Mouse (Mus musculus) monocyte, adult 2 months (primary cell): ENCODE measurements around the gene Gstm2.
A peak's percentile ranks its signal among the peaks of the same experiment; 100 is the strongest.

Experiments used
- DNase-seq, 2 experiments: peaks; one replicate each; pipeline ENCODE4 v3.0.0; 2022; ENCODE audit warnings: low spot score in 2 of 2, low read depth in 1 of 2

Gstm2 gene

DNA sequence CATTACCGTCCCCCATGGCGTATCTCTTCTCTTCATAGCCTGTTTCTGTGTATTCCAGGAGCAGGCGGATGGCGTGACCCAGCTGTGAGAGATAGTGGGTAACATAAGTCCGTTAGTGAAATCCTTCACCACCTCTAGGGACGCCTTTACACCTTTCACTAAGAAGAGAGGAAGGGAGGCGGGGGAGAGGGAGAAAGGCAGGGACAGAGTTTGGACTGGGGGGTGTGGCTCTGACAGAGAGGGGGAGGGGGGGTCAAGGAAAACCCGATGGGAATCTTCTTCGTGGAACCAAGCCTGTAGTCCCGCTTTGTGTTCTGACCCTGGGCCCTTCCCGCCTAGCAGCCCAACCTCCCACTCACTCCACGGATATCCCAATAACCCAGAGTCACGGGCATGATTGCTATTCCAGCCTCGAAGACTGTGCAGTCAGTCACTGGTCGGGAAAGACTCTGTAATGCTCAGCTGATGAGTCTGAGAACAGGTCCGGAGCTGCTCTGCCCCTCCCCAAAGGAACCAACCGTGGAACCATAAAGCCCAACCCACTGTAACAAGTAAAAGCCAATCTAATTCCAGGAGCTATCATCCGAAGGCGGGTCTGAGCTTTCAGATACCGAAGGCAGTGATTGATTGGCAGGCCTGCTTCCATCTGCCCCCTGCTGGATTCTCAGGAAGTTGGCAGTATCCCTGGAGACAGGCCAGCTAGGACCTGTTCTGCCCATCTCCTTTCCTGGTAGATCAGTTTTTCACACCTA, 42.8 kb downstream of the Gstm2 start, which contains the start of gene Gstm6:
Gene Gstm6, minus strand, starts transcription at position 511 of the 752 bp plus-strand sequence.
- no peak for DNase-seq

DNA sequence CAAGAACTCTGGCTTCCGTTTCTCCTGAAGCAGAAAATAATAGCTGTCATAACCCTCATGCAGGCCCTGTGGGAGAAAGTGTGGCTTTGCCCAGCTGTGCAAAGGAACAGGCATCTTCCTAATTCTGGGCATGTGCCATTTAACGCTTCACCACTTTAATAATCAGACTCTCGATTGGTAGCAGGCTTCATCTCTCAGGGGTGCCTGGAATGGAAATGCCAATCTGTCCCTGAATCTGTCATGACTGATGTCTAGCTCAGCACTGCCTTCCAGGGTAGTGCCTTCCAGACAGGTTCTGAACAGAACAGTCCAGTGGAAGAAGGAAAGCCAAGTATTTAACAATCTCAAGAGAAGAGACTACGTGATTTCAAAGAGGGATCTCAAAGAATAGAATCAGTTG, 45.0 kb downstream of the Gstm2 start:
- DNase-seq = no peak

DNA sequence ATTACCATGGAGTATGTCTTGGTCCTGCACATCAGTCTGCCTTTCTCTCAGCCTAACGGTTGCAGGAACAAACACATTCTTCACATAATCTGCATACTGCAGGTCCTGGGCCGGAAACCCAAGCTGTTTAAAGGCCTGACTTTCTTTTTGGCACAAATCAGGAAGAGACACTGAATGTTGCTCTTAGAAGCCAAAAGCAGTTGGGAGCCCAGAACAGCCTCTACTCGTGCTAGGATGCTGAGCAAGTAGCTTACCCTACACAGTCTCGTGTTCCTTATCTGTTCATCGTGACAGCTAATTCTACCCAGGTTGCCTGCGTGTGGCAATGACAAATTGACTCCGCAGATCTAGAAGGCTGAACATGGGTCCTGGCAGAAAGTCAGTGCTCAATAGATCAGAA, 45.7 kb downstream of the Gstm2 start:
- DNase-seq = no peak

DNA sequence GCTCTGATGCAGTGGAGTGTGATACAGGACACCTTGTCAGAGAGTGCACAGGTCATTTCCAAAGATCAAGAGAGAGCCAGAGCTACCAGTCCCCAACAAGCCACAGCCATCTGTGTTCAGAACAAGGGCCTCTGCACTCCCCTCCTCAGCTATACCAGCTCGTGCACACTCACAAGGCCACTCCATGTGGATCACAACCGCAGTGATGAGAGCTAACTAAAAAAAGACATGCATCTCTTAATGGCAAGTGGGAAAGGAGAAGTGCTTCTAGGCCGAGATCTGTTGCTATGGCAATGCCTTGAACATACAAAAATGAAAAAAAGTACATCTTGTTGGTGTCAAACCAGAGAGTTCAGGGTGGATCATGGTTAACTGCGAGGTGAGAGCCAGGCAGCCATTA, 46.4 kb downstream of the Gstm2 start:
- DNase-seq = no peak

DNA sequence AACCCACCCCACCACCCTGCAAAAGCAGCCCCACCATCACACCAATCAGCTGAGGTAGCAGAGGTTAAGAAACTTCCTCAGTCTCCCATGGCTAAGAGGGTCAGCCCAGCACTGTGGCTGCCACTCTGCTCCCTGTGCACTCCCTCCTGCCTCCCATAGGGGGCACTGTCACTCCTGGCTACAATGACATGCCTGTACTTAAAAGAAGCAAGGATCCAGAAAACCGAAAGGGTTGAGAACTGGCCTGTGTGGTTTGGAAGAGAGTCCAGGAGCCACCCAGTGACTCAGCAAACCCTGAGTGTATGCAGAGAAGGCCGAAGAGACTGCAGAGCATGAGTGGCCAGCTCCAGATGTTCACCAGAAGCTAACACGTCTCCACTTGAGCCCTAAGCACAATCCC, 46.9 kb downstream of the Gstm2 start:
- peak; percentile 56 to 65 for DNase-seq

DNA sequence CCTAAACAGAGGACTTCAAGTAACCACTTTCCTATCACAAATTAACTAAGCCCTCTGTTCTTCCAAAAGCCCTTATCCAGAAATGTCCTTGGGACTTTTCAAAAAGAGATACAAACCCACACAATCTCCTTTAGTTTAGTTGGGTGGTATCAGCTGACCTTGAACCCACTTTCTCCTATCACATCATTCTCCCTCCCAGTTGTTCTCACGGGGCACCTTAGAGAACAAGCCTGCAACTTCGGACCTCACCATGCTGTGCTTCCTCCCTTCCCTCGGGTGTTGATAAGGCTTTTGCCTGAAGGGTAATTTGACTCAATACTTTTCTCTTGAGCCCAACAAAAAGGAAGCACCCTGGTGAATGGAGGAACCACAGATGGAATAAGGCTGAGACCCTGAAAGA, 50.4 kb downstream of the Gstm2 start:
- no peak for DNase-seq

DNA sequence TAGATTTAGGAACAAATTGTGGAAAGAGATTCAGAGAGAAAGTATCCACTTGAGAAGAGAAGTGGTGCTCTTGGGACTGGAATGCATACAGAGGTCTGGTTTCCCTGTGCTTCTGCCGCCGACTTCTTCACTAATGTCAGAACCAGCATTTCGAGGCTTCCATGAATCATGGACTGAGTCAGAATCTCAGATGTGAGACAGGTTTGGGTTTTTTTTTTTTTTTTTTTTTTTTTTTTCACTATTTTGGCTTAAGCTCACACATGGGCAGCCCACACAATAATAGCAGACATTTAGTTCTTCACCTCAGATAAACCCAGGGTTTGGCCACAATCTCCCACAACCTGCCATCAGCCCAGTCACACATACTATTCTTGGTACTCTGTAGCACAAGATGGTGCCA, 51.0 kb downstream of the Gstm2 start:
- DNase-seq = no peak

DNA sequence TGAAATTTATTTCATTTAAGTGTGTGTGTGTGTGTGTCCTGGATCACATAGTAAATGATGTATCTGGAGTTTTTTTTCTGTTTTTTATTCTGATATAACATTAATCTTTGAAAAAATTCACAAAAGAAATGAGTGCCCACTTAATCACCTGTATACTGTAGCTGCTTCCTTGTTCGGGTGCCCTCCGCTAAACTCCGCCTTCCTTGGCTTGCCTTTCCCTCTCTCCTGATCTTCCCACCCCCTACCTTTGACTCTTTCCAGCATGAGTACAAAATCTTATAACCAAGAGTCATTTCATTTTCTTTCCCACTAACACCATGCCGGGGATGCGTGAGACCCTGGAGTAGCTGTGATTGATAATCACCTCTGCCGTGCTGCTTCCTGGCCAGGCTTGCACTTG, 54.1 kb downstream of the Gstm2 start:
- DNase-seq = no peak
